Mouse (Mus musculus) myocyte (in vitro differentiated cells): ENCODE measurements around the gene Dcaf10.

Source experiments
- CEBPB ChIP-seq: IDR thresholded peaks from 2 replicates; pipeline ENCODE4 v1.6.1; 2011; ENCODE audit warnings: mild to moderate bottlenecking, moderate library complexity; ENCODE audit not compliant: poor library complexity, insufficient read depth, severe bottlenecking
- E2F4 ChIP-seq: IDR thresholded peaks from one replicate; pipeline ENCODE4 v1.6.1; 2011; ENCODE audit warnings: mild to moderate bottlenecking, control low read depth, moderate library complexity; ENCODE audit not compliant: insufficient read depth
- MAX ChIP-seq: IDR thresholded peaks from one replicate; pipeline ENCODE4 v1.6.1; 2011; ENCODE audit warnings: low read depth, mild to moderate bottlenecking, control low read depth
- MYOD1 ChIP-seq, 3 experiments: IDR thresholded peaks; one replicate each; pipeline ENCODE4 v1.6.1; 2011; ENCODE audit warnings: control low read depth in 2 of 3, low read depth in 2 of 3, mild to moderate bottlenecking in 2 of 3, moderate library complexity in 1 of 3; ENCODE audit not compliant: insufficient read length in 2 of 3, control insufficient read depth in 1 of 3
- MYOG ChIP-seq, 3 experiments: IDR thresholded peaks; one replicate each; pipeline ENCODE4 v1.6.1; 2011; ENCODE audit warnings: control low read depth in 2 of 3, low read depth in 2 of 3, mild to moderate bottlenecking in 2 of 3; ENCODE audit not compliant: insufficient read length in 2 of 3, control insufficient read depth in 1 of 3, insufficient read depth in 1 of 3
- POLR2A ChIP-seq: IDR thresholded peaks from one replicate; pipeline ENCODE4 v1.6.1; 2011; ENCODE audit warnings: low read depth, mild to moderate bottlenecking, control low read depth, moderate library complexity; ENCODE audit not compliant: insufficient read length
- POLR2AphosphoS2 ChIP-seq: IDR thresholded peaks from one replicate; pipeline ENCODE4 v1.6.1; 2011; ENCODE audit warnings: low read depth, control low read depth; ENCODE audit not compliant: insufficient read length
- REST ChIP-seq: IDR thresholded peaks from one replicate; pipeline ENCODE4 v1.6.1; 2011; ENCODE audit warnings: mild to moderate bottlenecking, control low read depth, moderate library complexity; ENCODE audit not compliant: insufficient read depth, insufficient read length
- SRF ChIP-seq: IDR thresholded peaks from one replicate; pipeline ENCODE4 v1.6.1; 2011; ENCODE audit warnings: low read depth; ENCODE audit not compliant: control insufficient read depth, insufficient read length
- TCF12 ChIP-seq: IDR thresholded peaks from one replicate; pipeline ENCODE4 v1.6.1; 2011; ENCODE audit warnings: mild to moderate bottlenecking, control low read depth; ENCODE audit not compliant: poor library complexity, insufficient read depth, severe bottlenecking
- TCF3 ChIP-seq: IDR thresholded peaks from one replicate; pipeline ENCODE4 v1.6.1; 2011; ENCODE audit warnings: low read depth, control low read depth; ENCODE audit not compliant: insufficient read length
- USF1 ChIP-seq: IDR thresholded peaks from one replicate; pipeline ENCODE4 v1.6.1; 2011; ENCODE audit warnings: low read depth, mild to moderate bottlenecking, control low read depth, moderate library complexity

DNA sequence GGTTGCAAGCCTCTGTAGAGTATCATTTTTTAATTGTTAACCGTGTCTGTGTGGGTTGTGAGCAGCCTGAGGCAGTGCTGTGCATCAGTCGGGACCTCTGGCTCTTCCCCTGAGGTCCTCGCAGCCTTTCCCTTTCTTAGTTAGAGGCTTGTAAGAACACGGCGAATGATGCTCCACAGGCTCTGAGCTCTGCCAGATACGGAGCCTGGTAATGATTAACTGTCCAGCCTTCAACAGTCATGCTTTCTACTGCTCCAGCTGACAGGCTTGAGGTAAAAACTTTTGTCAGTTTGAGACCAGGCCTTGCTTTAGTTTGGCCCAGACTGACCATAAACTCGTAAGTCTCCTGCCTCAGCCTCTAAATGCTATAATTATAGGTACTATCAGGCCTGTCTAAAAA, 63.4 kb downstream of the Dcaf10 start:
- TF ChIP-seq E2F4 = no peak
- no peak for TF ChIP-seq MAX
- no peak for TF ChIP-seq CEBPB
- TF ChIP-seq TCF3 = no peak
- no peak for TF ChIP-seq POLR2A
- TF ChIP-seq TCF12 = no peak
- no peak for TF ChIP-seq USF1
- no peak for TF ChIP-seq POLR2AphosphoS2
- TF ChIP-seq MYOD1 (IDR thresholded peaks at IDR 0.05; ENCODE audit: control insufficient read depth in 1 of 3, insufficient read length in 2 of 3, low read depth in 2 of 3) = no peak
- no peak for TF ChIP-seq MYOG (IDR thresholded peaks at IDR 0.05; ENCODE audit: control insufficient read depth in 1 of 3, insufficient read depth in 1 of 3, insufficient read length in 2 of 3, low read depth in 2 of 3)
- no peak for TF ChIP-seq REST
- no peak for TF ChIP-seq SRF
